Mouse (Mus musculus) liver, embryonic 14.5 days (tissue): ENCODE results near the gene Nuak1. TPM values are rescaled to one million over a fixed set of nuclear protein-coding genes. Genes with fewer than 3 reads are reported as not detected.

Source experiments
- ATAC-seq: fragments of 200-750 bp; cut with Nextera tagmentation; 2 replicates; pipeline ENCODE4 v1.8.0; 2017; ENCODE audit warnings: moderate number of reproducible peaks, mild to moderate bottlenecking, moderate library complexity; ENCODE audit not compliant: insufficient read depth
- DNase-seq, 3 experiments: peaks; one replicate each; pipeline ENCODE4 v3.0.0-alpha.2; 2012 to 2013; ENCODE audit warnings: low read depth in 3 of 3, low spot score in 3 of 3
- H3K27ac ChIP-seq: fragments of 300-500 bp; sonication (generic); 2 replicates; pipeline ENCODE4 v1.5.1; 2014; ENCODE audit warnings: moderate library complexity, mild to moderate bottlenecking, control low read depth, inconsistent platforms
- H3K27me3 ChIP-seq: fragments of 300-500 bp; sonication (generic); 2 replicates; pipeline ENCODE4 v1.6.1; 2014; ENCODE audit warnings: mild to moderate bottlenecking, low read length, moderate library complexity; ENCODE audit not compliant: control insufficient read depth, insufficient read depth
- H3K36me3 ChIP-seq: fragments of 300-500 bp; sonication (generic); replicated peaks from 2 replicates; pipeline ENCODE4 v1.6.1; 2014; ENCODE audit warnings: low read depth; ENCODE audit not compliant: control insufficient read depth, insufficient read depth
- H3K4me1 ChIP-seq, 2 experiments: fragments of 200-500 bp in 1 of 2; fragments of 300-500 bp in 1 of 2; sonication (generic) in 1 of 2; replicated peaks; 2 replicates each; pipeline ENCODE4 v1.6.1; 2012 to 2014; ENCODE audit warnings: antibody characterized with exemption in 1 of 2, inconsistent platforms in 1 of 2, low read length in 1 of 2; ENCODE audit not compliant: control insufficient read depth in 2 of 2, insufficient read depth in 2 of 2
- H3K4me2 ChIP-seq: fragments of 300-500 bp; sonication (generic); 2 replicates; pipeline ENCODE4 v1.6.1; 2014; ENCODE audit warnings: low read depth, mild to moderate bottlenecking, control low read depth, moderate library complexity
- H3K4me3 ChIP-seq, 2 experiments: fragments of 200-500 bp in 1 of 2; fragments of 300-500 bp in 1 of 2; sonication (generic) in 1 of 2; 2 replicates each; pipeline ENCODE4 v1.5.1; 2012 to 2014; ENCODE audit warnings: low read depth in 2 of 2, low read length in 2 of 2, mild to moderate bottlenecking in 2 of 2, control low read depth in 1 of 2, inconsistent platforms in 1 of 2, moderate library complexity in 1 of 2; ENCODE audit not compliant: insufficient read depth in 1 of 2
- H3K9ac ChIP-seq: fragments of 300-500 bp; sonication (generic); replicated peaks from 2 replicates; pipeline ENCODE4 v1.6.1; 2014; ENCODE audit warnings: mild to moderate bottlenecking, control low read depth, moderate library complexity
- H3K9me3 ChIP-seq: fragments of 300-500 bp; sonication (generic); 2 replicates; pipeline ENCODE4 v1.6.1; 2016; ENCODE audit warnings: low read length, mixed read lengths; ENCODE audit not compliant: control insufficient read depth
- CTCF ChIP-seq: IDR thresholded peaks from 2 replicates; pipeline ENCODE4 v1.5.1; 2016; ENCODE audit warnings: antibody characterized with exemption, low read depth, control low read depth
- EP300 ChIP-seq: IDR thresholded peaks from 2 replicates; pipeline ENCODE4 v1.6.1; 2016; ENCODE audit warnings: antibody characterized with exemption, low read depth
- WGBS: fragments of 180-500 bp; shearing (Covaris S2); extraction: QIAGEN DNeasy Blood & Tissue Kit; methylation state at CpG from one replicate; pipeline ENCODE4 v1.1.7; 2014; ENCODE audit not compliant: insufficient replicate concordance; 5-methylcytosine and 5-hydroxymethylcytosine counted together
- polyA plus RNA-seq, 2 experiments: library from polyadenylated mRNA; depleted of rRNA in 1 of 2; stranded (reverse) in 1 of 2; unstranded in 1 of 2; fragments of >200 nt; fragmentation: Nextera tagmentation in 1 of 2; extraction: Ambion mirVana in 1 of 2; gene quantifications; 2 replicates each; pipeline versions ENCODE4 v1.2.1 to v1.2.3; 2012 to 2014

Nuak1 gene
- polyA plus RNA-seq, 2 experiments, result 0.03 to 0.42 TPM

DNA sequence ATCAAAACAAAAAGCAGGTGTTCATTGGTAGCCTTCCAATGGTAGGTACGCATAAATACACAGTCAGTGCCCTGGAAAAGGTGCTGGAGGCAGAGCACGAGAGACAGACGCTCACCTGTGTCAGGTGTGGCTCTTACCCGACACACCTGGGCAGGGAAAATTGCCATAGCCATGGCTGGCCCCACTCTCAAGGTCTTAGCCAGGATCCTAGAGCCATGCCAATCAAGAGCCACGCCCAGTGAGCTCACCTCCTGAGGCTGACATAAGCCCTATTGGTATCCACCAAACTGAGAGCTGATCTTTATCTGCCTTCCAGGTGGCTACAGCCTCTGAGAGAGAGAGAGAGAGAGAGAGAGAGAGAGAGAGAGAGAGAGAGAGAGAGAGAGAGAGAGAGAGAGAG lies 64.1 kb downstream of the Nuak1 start:
- DNase-seq (no peak), ATAC-seq (no peak)
- no peak overlapping the region for H3K4me2 ChIP-seq
- TF ChIP-seq EP300 (no peak), CTCF (no peak)
- H3K36me3 ChIP-seq, result no peaks in the 10 kb centered on the region
- no peaks in the 10 kb centered on the region for H3K9me3 ChIP-seq
- no peaks in the 10 kb centered on the region for H3K27me3 ChIP-seq
- 63% methylated on average over 5 of the region's 5 CpGs for WGBS
- H3K27ac ChIP-seq, result no peak overlapping the region
- no peak overlapping the region for H3K4me3 ChIP-seq
- H3K4me1 ChIP-seq, result no peaks in the 10 kb centered on the region
- H3K9ac ChIP-seq, result no peak overlapping the region

DNA sequence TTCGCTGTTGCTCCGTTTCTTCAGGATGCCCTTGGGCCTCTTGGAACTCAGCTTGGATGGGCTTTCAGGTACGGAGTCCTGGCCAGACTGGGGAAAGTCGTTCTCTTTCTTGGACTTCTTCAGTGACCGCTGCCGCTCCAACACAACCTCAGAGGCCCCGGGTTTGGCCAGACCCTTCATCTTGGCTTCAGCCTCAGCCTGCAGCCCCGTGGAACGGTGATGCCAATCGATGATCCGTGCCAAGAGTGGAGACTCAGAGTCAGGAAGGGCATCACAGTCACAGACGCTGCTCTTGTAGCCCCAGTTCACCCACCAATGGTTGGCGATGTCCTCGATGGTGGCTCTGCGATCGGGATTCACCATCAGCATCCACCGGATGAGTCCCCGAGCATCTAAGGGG lies 65.4 kb downstream of the Nuak1 start:
- Histone ChIP-seq H3K9ac (no peak overlapping the region), H3K27me3 (no peaks in the 10 kb centered on the region), H3K4me3 (no peak overlapping the region), H3K4me2 (no peak overlapping the region), H3K27ac (no peak overlapping the region), H3K9me3 (no peaks in the 10 kb centered on the region), H3K4me1 (no peaks in the 10 kb centered on the region), H3K36me3 (no peaks in the 10 kb centered on the region)
- DNase-seq, result no peak
- no peak for ATAC-seq
- TF ChIP-seq CTCF, result no peak
- TF ChIP-seq EP300, result no peak
- 76% methylated on average over 18 of the region's 18 CpGs for WGBS

GRCm38 (mm10) chr10:84373476-84373875 lies 66.9 kb downstream of the Nuak1 start:
- Histone ChIP-seq H3K4me2 (no peak overlapping the region), H3K4me3 (no peak overlapping the region), H3K27me3 (no peaks in the 10 kb centered on the region), H3K27ac (no peak overlapping the region), H3K9me3 (no peaks in the 10 kb centered on the region), H3K4me1 (no peaks in the 10 kb centered on the region), H3K36me3 (no peaks in the 10 kb centered on the region), H3K9ac (no peak overlapping the region)
- ATAC-seq (no peak), DNase-seq (no peak)
- 69% methylated on average over 2 of the region's 2 CpGs for whole genome bisulfite sequencing
- no peak for TF ChIP-seq CTCF
- TF ChIP-seq EP300, result no peak

DNA sequence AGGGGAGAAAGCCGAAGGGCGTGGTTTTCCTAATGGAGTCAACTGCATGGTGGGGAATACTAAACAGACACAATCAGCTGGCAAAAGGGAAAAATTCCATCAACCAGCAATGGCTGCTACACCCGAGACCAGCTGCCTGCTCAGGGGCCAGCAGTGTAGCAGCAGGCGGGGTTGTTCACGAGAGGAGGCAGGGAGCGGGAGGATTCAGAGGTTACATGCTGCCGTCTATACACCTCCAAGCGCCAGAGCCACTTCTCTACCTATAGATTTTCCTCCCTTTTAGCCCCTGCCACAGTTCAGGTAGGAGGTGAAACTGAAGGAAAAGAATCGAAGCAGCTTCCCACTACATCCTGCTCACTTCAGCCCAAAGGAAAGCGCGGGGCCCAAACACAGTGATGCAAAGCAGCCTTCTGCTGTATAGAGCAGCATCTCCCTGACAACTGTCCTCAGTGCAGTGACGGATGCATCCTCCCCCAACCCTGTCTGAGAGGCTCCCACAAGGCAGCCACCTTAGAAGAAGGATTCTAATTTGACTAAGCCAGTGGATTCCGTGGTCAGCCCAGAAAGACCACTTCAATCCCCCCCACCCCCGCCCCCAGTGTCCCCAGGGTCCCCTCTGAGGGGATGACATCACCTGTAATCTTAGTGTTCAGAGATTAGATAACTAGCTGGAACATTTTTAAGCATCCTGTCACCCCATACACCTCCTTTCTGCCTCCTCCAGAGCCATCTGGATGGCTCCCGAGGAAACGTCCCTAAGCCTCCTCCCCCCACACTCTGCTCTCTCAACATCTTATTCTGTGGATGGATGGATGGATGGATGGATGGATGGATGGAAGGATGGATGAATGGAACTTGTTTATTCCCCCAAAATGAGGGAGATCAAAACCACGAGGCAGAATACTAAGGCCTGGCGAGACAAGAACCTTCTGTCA lies 68.0 kb downstream of the Nuak1 start:
- Histone ChIP-seq H3K4me1 (no peaks in the 10 kb centered on the region), H3K9ac (no peak overlapping the region), H3K9me3 (no peaks in the 10 kb centered on the region), H3K4me2 (no peak overlapping the region), H3K36me3 (no peaks in the 10 kb centered on the region), H3K4me3 (no peak overlapping the region), H3K27ac (no peak overlapping the region), H3K27me3 (no peaks in the 10 kb centered on the region)
- no peak for DNase-seq
- WGBS, result 55% methylated on average over 18 of the region's 18 CpGs
- TF ChIP-seq EP300 (no peak), CTCF (no peak)
- ATAC-seq, result no peak

GRCm38 (mm10) chr10:84371681-84372160 lies 68.7 kb downstream of the Nuak1 start:
- Histone ChIP-seq H3K27me3 (no peaks in the 10 kb centered on the region), H3K4me3 (no peak overlapping the region), H3K4me2 (no peak overlapping the region), H3K27ac (no peak overlapping the region), H3K4me1 (no peaks in the 10 kb centered on the region), H3K9ac (no peak overlapping the region), H3K9me3 (no peaks in the 10 kb centered on the region), H3K36me3 (no peaks in the 10 kb centered on the region)
- TF ChIP-seq EP300 (no peak), CTCF (no peak)
- 46% methylated on average over 10 of the region's 10 CpGs for WGBS
- no peak for ATAC-seq
- no peak for DNase-seq
